Mouse (Mus musculus): ENCODE results near the gene Hif3a. TPM values are rescaled to one million over a fixed set of nuclear protein-coding genes. Genes with fewer than 3 reads are reported as not detected.
"Not testable (repeated sequence)": the region's sequence is repeated elsewhere in the genome, so short reads cannot be mapped to it uniquely, and the experiment has no call there.

The Hif3a gene
- polyA plus RNA-seq, 1 experiment from 2014 or later = 34.8 TPM

DNA sequence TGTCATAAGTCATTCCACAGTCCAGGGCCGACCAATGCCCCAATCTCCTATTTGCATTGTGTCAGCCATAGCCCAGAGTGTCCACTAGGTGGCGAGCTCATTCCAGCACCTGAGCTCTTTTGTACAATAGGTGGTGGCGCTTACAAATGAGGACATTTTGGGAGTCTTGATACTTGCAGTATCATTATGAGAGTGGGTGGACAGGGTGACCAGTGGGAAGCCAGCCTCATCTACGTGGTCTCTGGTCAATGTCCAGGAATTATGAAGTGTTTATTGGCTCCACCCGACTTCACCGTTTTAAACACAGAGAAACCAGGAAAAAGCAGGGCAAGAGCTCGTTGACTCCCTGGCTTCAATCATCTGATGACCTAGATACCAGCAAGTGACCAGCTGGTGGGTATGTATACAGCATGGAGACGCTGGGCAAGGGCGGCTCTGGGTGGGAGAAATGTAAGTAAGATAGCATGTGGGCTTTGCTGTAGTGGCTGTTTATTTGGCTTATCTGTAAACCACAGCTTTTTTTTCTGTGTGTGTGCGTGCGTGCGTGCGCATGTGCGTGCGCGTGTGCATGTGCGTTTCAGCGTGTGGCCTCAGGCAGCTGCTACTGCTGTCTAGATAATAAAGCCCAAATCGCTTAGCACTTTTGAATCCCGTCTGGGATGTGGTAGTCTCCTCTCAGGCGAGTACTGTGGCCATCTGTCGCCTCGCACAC is 11.8 kb upstream of the Hif3a start, which contains the start of gene Psg16:
Gene Psg16 (plus strand): TSS at position 137 of the 712 bp plus-strand sequence.
- ATAC-seq (ENCODE audit: low read depth) (peak; percentile 62; the same call in 1 of the 2 replicates), DNase-seq (ENCODE audit: low spot score) (peak; percentile 56)
- H3K4me2 ChIP-seq (ENCODE audit: low read depth, low read length) = no peak within 1 kb of the TSS
- H3K36me3 ChIP-seq (ENCODE audit: control insufficient read depth, insufficient read depth, low read length) = no peaks in the 10 kb centered on the region
- no peak within 1 kb of the TSS for H3K27ac ChIP-seq (replicated peaks; ENCODE audit: low read depth, low read length)
- 60% methylated on average over 23 of the region's 23 CpGs for WGBS
- no peak within 1 kb of the TSS for H3K9ac ChIP-seq (ENCODE audit: low read depth, low read length)
- no peaks in the 10 kb centered on the region for H3K4me1 ChIP-seq (ENCODE audit: control insufficient read depth, insufficient read depth, low read length)
- no peaks in the 10 kb centered on the region for H3K27me3 ChIP-seq (replicated peaks; ENCODE audit: control insufficient read depth, insufficient read depth, low read length)
- H3K9me3 ChIP-seq (ENCODE audit: control insufficient read depth, low read length) = no peaks in the 10 kb centered on the region
- H3K4me3 ChIP-seq (ENCODE audit: low read depth, low read length) = no peak within 1 kb of the TSS

DNA sequence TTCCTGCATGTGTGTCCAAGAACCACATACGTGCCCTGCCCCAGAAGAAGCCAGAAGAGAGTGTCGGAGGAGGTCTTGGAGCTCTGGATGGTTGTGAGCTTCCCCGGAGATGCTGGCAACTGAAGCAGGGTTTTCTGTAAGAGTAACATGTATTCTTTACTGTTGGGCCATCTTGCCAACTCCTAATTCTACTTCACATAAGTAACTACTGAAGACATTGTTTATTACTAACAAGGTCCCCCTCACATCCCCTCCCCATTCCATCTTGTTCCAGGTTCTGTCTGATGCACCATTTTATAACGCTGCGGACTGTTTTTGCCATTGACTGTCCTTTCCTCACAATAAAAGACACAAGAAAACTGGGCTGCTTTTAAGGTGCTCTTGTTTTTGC is 11.3 kb upstream of the Hif3a start:
- 60% methylated on average over 5 of the region's 5 CpGs for WGBS

DNA sequence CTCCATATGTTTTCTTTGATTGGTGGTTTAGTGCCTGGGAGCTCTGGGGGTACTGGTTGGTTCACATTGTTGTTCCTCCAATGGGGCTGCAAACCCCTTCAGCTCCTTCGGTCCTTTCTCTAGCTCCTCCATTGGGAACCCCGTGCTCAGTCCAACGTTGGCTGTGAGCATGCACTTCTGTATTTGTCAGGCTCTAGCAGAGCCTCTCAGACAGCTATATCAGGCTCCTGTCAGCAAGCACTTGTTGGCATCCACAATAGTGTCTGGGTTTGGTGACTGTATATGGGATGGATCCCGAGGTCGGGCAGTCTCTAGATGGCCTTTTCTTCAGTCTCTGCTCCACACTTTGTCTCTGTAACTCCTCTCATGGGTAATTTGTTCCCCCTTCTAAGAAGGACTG is 5.4 kb upstream of the Hif3a start:
- H3K27ac ChIP-seq (replicated peaks; ENCODE audit: low read depth, low read length); H3K36me3 ChIP-seq (ENCODE audit: control insufficient read depth, insufficient read depth, low read length); DNase-seq (ENCODE audit: low spot score); H3K4me1 ChIP-seq (ENCODE audit: control insufficient read depth, insufficient read depth, low read length); H3K4me3 ChIP-seq (ENCODE audit: low read depth, low read length); H3K9me3 ChIP-seq (ENCODE audit: control insufficient read depth, low read length); ATAC-seq (ENCODE audit: low read depth); H3K9ac ChIP-seq (ENCODE audit: low read depth, low read length); H3K4me2 ChIP-seq (ENCODE audit: low read depth, low read length); H3K27me3 ChIP-seq (replicated peaks; ENCODE audit: control insufficient read depth, insufficient read depth, low read length): not testable (repeated sequence)
- WGBS = 62% methylated on average over 5 of the region's 5 CpGs

More for the DNA sequence above, 11.3 kb upstream of the Hif3a start:
- Histone ChIP-seq H3K27ac (replicated peaks; ENCODE audit: low read depth, low read length) (no peak overlapping the region), H3K9ac (ENCODE audit: low read depth, low read length) (no peak overlapping the region), H3K4me3 (ENCODE audit: low read depth, low read length) (no peak overlapping the region), H3K9me3 (ENCODE audit: control insufficient read depth, low read length) (no peaks in the 10 kb centered on the region), H3K27me3 (replicated peaks; ENCODE audit: control insufficient read depth, insufficient read depth, low read length) (no peaks in the 10 kb centered on the region), H3K36me3 (ENCODE audit: control insufficient read depth, insufficient read depth, low read length) (no peaks in the 10 kb centered on the region), H3K4me2 (ENCODE audit: low read depth, low read length) (no peak overlapping the region), H3K4me1 (ENCODE audit: control insufficient read depth, insufficient read depth, low read length) (no peaks in the 10 kb centered on the region)
- ATAC-seq (ENCODE audit: low read depth) = no peak
- no peak for DNase-seq (ENCODE audit: low spot score)

DNA sequence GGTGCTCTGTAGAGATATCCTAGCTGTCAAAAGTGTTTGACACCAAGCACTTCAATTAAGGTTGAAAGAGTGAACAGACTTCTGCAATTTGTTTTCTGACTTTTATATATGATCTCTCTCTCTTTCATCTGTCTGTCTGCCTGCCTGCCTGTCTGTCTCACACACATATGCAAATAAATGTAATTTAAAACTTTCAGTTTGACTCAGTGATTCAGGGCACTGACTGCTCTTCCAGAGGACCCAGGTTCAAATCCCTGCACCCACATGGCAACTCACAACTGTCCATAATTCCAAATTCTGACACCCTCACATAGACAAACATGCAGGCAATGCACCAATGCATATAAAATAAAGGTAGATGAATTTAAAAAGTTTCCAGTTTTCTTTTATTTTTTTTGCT is 4.8 kb upstream of the Hif3a start:
- Histone ChIP-seq H3K4me2 (ENCODE audit: low read depth, low read length) (no peak overlapping the region), H3K27me3 (replicated peaks; ENCODE audit: control insufficient read depth, insufficient read depth, low read length) (no peaks in the 10 kb centered on the region), H3K9me3 (ENCODE audit: control insufficient read depth, low read length) (no peaks in the 10 kb centered on the region), H3K4me1 (ENCODE audit: control insufficient read depth, insufficient read depth, low read length) (peaks cover 7% of the 10 kb centered on the region), H3K4me3 (ENCODE audit: low read depth, low read length) (no peak overlapping the region), H3K9ac (ENCODE audit: low read depth, low read length) (no peak overlapping the region), H3K36me3 (ENCODE audit: control insufficient read depth, insufficient read depth, low read length) (no peaks in the 10 kb centered on the region), H3K27ac (replicated peaks; ENCODE audit: low read depth, low read length) (no peak overlapping the region)
- no peak for DNase-seq (ENCODE audit: low spot score)
- ATAC-seq (ENCODE audit: low read depth) = no peak

DNA sequence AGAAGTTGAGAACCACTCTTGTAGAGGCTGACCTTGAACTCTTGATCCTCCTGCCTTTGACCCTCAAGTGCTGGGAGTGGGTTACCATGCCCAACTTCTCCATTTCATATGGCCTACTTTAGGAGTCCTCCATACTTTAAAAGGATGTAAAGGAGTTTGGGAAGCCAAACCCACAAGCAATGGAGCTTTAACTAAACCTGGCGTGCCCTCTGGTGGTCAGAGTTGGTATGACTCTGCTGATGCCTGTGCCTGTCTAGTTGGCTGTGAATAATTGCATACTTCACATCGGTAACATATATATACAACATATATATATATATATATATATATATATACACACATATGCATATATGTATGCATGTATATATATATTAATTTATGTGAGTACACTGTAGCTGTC is 4.2 kb upstream of the Hif3a start:
- ATAC-seq (ENCODE audit: low read depth) = no peak
- Histone ChIP-seq H3K9me3 (ENCODE audit: control insufficient read depth, low read length) (no peaks in the 10 kb centered on the region), H3K4me2 (ENCODE audit: low read depth, low read length) (no peak overlapping the region), H3K27me3 (replicated peaks; ENCODE audit: control insufficient read depth, insufficient read depth, low read length) (no peaks in the 10 kb centered on the region), H3K36me3 (ENCODE audit: control insufficient read depth, insufficient read depth, low read length) (no peaks in the 10 kb centered on the region), H3K9ac (ENCODE audit: low read depth, low read length) (no peak overlapping the region), H3K4me3 (ENCODE audit: low read depth, low read length) (no peak overlapping the region), H3K4me1 (ENCODE audit: control insufficient read depth, insufficient read depth, low read length) (peaks cover 7% of the 10 kb centered on the region), H3K27ac (replicated peaks; ENCODE audit: low read depth, low read length) (no peak overlapping the region)
- DNase-seq (ENCODE audit: low spot score) = peak; percentile 87
- 2% methylated on average over 2 of the region's 2 CpGs for WGBS

DNA sequence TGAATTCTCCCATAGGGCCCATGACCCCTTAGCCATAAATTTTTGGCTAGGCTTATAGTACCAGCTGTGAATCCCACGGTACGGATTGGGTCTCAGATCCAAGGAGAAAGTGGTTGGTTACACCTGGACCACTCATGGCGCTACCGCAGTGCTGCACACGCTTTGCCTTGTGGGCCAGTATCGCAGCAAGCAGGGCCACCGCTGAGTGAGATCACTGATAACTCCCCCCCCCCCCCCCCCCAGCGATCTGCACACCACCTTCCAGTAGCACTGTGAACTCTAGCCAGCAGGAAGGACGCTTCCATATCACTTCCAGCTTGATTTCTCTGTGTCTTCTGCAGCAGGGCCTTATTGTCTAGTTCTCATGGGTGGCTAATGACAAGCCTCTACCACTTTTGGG is 3.4 kb upstream of the Hif3a start:
- Histone ChIP-seq H3K4me1 (ENCODE audit: control insufficient read depth, insufficient read depth, low read length) (peaks cover 14% of the 10 kb centered on the region), H3K9ac (ENCODE audit: low read depth, low read length) (no peak overlapping the region), H3K4me3 (ENCODE audit: low read depth, low read length) (no peak overlapping the region), H3K36me3 (ENCODE audit: control insufficient read depth, insufficient read depth, low read length) (no peaks in the 10 kb centered on the region), H3K27me3 (replicated peaks; ENCODE audit: control insufficient read depth, insufficient read depth, low read length) (no peaks in the 10 kb centered on the region), H3K4me2 (ENCODE audit: low read depth, low read length) (no peak overlapping the region), H3K9me3 (ENCODE audit: control insufficient read depth, low read length) (no peaks in the 10 kb centered on the region), H3K27ac (replicated peaks; ENCODE audit: low read depth, low read length) (no peak overlapping the region)
- 79% methylated on average over 7 of the region's 9 CpGs for WGBS
- DNase-seq (ENCODE audit: low spot score) (no peak), ATAC-seq (ENCODE audit: low read depth) (no peak)

DNA sequence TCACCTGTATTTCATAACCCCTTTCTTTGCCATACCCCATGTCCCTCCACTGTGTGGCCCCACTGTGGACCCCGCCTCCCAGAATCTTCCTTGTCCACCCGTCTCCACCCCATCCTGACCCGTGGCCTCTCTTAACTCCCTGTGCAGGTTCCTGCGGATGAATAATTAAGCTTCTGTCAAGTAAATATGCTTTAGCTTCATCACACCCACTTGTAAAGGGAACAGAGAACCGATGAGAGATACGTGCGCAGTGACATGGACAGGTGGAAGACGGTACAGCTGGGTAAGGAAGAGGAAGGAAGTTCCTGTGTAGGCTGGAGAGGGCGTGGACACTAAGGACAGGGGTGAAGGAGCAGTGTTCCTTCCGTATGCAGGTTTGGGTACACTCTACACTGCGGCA is 618 bp upstream of the Hif3a start:
- Histone ChIP-seq H3K9me3 (ENCODE audit: control insufficient read depth, low read length) (no peaks in the 10 kb centered on the region), H3K27ac (replicated peaks; ENCODE audit: low read depth, low read length) (peak overlapping the region; percentile 46; the same call in 1 of the 2 replicates), H3K4me3 (ENCODE audit: low read depth, low read length) (peak overlapping the region; percentile 61), H3K36me3 (ENCODE audit: control insufficient read depth, insufficient read depth, low read length) (no peaks in the 10 kb centered on the region), H3K4me2 (ENCODE audit: low read depth, low read length) (peak overlapping the region; percentile 68), H3K4me1 (ENCODE audit: control insufficient read depth, insufficient read depth, low read length) (peaks cover 42% of the 10 kb centered on the region), H3K27me3 (replicated peaks; ENCODE audit: control insufficient read depth, insufficient read depth, low read length) (no peaks in the 10 kb centered on the region), H3K9ac (ENCODE audit: low read depth, low read length) (peak overlapping the region; percentile 52)
- 14% methylated on average over 11 of the region's 11 CpGs for WGBS
- DNase-seq (ENCODE audit: low spot score) (no peak), ATAC-seq (ENCODE audit: low read depth) (peak; percentile 0)

DNA sequence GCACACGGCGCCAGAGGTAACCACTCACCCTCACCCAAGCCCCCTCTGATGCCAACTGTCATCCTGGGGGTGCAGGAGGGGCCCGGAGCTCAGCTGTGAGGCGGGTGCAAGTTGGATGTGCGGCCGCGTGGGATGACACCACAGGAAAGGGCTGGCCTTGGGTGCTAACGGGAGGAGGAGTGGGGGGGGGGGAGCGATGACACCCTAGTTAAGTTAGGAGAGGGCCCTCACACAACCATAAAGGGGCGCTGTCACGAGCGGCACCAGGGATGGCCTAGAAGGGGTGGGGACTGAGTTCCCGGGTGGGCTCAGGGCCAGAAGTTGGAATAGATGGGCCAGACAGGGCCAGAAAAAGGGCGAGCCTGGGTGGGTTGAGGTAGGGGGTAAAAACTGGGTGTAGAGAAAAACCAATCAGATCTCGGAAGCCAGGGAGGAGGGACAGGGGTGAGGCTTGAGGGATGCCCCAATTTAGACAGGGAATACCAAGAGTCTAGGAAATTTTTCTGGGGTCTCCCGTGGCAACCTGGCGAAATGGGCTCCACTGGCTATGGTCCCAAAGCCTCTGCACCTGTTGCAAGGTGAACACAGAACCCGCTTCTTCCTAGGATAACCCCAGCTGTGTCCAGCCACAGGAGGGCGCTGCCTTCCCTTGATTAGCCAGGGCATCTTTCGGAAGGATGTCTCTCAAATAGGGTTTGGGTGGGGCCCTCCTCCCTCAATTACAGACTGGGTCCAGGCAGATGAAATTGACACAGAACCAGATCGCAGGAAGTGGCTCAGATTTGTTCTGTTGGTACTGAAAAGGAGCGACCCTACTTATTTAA is 1.2 kb downstream of the Hif3a start:
- peak overlapping the region; percentile 72; the same call in 1 of the 2 replicates for H3K9ac ChIP-seq (ENCODE audit: low read depth, low read length)
- peaks cover 50% of the 10 kb centered on the region for H3K4me1 ChIP-seq (ENCODE audit: control insufficient read depth, insufficient read depth, low read length)
- H3K36me3 ChIP-seq (ENCODE audit: control insufficient read depth, insufficient read depth, low read length) = no peaks in the 10 kb centered on the region
- 73% methylated on average over 21 of the region's 22 CpGs for WGBS
- H3K4me2 ChIP-seq (ENCODE audit: low read depth, low read length) = peak overlapping the region; percentile 68
- DNase-seq (ENCODE audit: low spot score) = no peak
- H3K9me3 ChIP-seq (ENCODE audit: control insufficient read depth, low read length) = no peaks in the 10 kb centered on the region
- no peaks in the 10 kb centered on the region for H3K27me3 ChIP-seq (replicated peaks; ENCODE audit: control insufficient read depth, insufficient read depth, low read length)
- peak overlapping the region; percentile 95 for H3K27ac ChIP-seq (replicated peaks; ENCODE audit: low read depth, low read length)
- ATAC-seq (ENCODE audit: low read depth) = no peak
- peak overlapping the region; percentile 61 for H3K4me3 ChIP-seq (ENCODE audit: low read depth, low read length)
